Comparison of ENCODE assay signal across 22 mouse cellular contexts in the genomic region with DNA sequence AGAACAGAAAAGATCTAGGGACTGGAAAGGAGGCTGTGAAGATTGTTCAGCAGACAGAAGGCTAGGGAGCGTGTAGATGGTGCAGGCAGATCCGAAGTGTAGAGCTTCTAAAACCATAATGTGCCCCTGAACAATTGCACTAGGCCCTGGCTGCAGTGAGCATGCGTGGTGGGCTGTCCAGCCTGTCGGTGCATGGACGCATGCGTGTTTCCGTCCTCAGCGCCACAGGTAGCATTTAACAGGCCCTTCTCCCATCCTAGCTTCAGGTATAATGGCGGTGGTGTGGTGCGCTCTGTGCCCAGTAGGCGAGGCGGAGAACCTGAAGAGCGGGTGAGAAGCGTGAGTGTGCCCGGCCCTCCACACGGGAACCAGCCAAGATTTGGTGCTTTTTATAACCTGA.
DNase-seq lines count a peak whose midpoint lies in the region; ATAC-seq and TF ChIP-seq lines count a peak whose summit lies in the region.
"Had no signal": no experiment of that assay in that cellular context is flagged by ENCODE, and none has a peak within 500 bp of the region (broad histone marks: within the 10 kb centered on the region; RNA-seq: fewer than 3 reads in every experiment).

No protein-coding gene starts in this region.

- ATAC-seq in megakaryocyte progenitor cell, adult 5-6 weeks (replicated peaks; ENCODE audit: poor library complexity), result no peak
- ATAC-seq in hindbrain, embryonic 14.5 days (ENCODE audit: low FRiP score), result no peak
- ATAC-seq: forebrain, embryonic 13.5 days; forebrain, embryonic 16.5 days had no signal

- no peak for TF ChIP-seq CTCF in testis, adult 2 months (IDR thresholded peaks at IDR 0.05; ENCODE audit: control insufficient read depth, insufficient read depth, insufficient replicate concordance, low read depth, low read length)

- H3K36me3 ChIP-seq in testis, adult 2 months (ENCODE audit: control insufficient read depth, insufficient read depth, low read length), result no peaks in the 10 kb centered on the region
- H3K36me3 ChIP-seq in hindbrain, embryonic 14.5 days (replicated peaks; ENCODE audit: control insufficient read depth, insufficient read depth), result peaks cover 27% of the 10 kb centered on the region
- H3K36me3 ChIP-seq: embryonic facial prominence, embryonic 15.5 days; G1E had no signal

- 98% methylated on average over 16 of the region's 16 CpGs for WGBS in hindbrain, embryonic 14.5 days

- DNase-seq in testis, postnatal 10 days (ENCODE audit: low spot score), result no peak
- peak; percentile 26 for DNase-seq in R1 (ENCODE audit: low read depth, low spot score)
- DNase-seq in hindbrain, embryonic 14.5 days (ENCODE audit: low spot score), result no peak
- DNase-seq: adrenal gland, adult 2 months; adrenal gland, postnatal 10 days; adrenal gland, postnatal 25 days; cerebellum, adult 11 months; cerebellum, adult 18-20 months; cerebellum, adult 8-10 months; cerebellum, adult 9-11 months; cerebellum, postnatal 14 days; cerebellum, postnatal 36 days; embryo, embryonic 11 days had no signal

- no peak overlapping the region for H3K27ac ChIP-seq in testis, adult 2 months (ENCODE audit: control insufficient read depth, insufficient read depth, low read depth, low read length)
- no peak overlapping the region for H3K27ac ChIP-seq in hindbrain, embryonic 14.5 days
- H3K27ac ChIP-seq: embryonic facial prominence, embryonic 13.5 days; embryonic facial prominence, embryonic 15.5 days; forebrain, embryonic 13.5 days had no signal

- H3K9ac ChIP-seq in hindbrain, embryonic 14.5 days, result no peak overlapping the region
- H3K9ac ChIP-seq: embryonic facial prominence, embryonic 13.5 days; embryonic facial prominence, embryonic 15.5 days; forebrain, embryonic 13.5 days had no signal

- peak overlapping the region; percentile 55 for H3K4me3 ChIP-seq in testis, adult 2 months (ENCODE audit: control insufficient read depth, low read depth, low read length)
- no peak overlapping the region for H3K4me3 ChIP-seq in hindbrain, embryonic 14.5 days (replicated peaks; ENCODE audit: low read length)
- H3K4me3 ChIP-seq: embryonic facial prominence, embryonic 13.5 days; embryonic facial prominence, embryonic 15.5 days; erythroblast, embryonic 14.5 days; forebrain, embryonic 13.5 days had no signal

- H3K27me3 ChIP-seq in testis, adult 2 months (ENCODE audit: control insufficient read depth, insufficient read depth, low read length), result no peaks in the 10 kb centered on the region
- no peaks in the 10 kb centered on the region for H3K27me3 ChIP-seq in hindbrain, embryonic 14.5 days (ENCODE audit: control insufficient read depth, insufficient read depth, low read length)
- H3K27me3 ChIP-seq: embryonic facial prominence, embryonic 13.5 days; embryonic facial prominence, embryonic 15.5 days; forebrain, embryonic 13.5 days; Patski had no signal

- peak; percentile 59; the same call in 1 of the 2 replicates for TF ChIP-seq POLR2A in testis, adult 2 months (IDR thresholded peaks at IDR 0.05; ENCODE audit: control insufficient read depth, low read depth, low read length)

- H3K4me2 ChIP-seq in hindbrain, embryonic 14.5 days (replicated peaks), result no peak overlapping the region
- H3K4me2 ChIP-seq: embryonic facial prominence, embryonic 13.5 days; embryonic facial prominence, embryonic 15.5 days; forebrain, embryonic 13.5 days had no signal

- H3K4me1 ChIP-seq in testis, adult 2 months (ENCODE audit: control insufficient read depth, insufficient read depth, low read length), result peaks cover 3% of the 10 kb centered on the region
- no peaks in the 10 kb centered on the region for H3K4me1 ChIP-seq in hindbrain, embryonic 14.5 days (replicated peaks; ENCODE audit: control insufficient read depth, insufficient read depth, low read length)
- H3K4me1 ChIP-seq: embryonic facial prominence, embryonic 13.5 days; embryonic facial prominence, embryonic 15.5 days; forebrain, embryonic 13.5 days had no signal

- no peaks in the 10 kb centered on the region for H3K9me3 ChIP-seq in hindbrain, embryonic 14.5 days (ENCODE audit: control insufficient read depth, low read length)
- H3K9me3 ChIP-seq: embryonic facial prominence, embryonic 13.5 days; embryonic facial prominence, embryonic 15.5 days; forebrain, embryonic 13.5 days had no signal
